Mouse (Mus musculus) forebrain, embryonic 16.5 days (tissue): ENCODE results near the gene Rdm1. TPM values are rescaled to one million over a fixed set of nuclear protein-coding genes. Genes with fewer than 3 reads are reported as not detected.

Source experiments
- ATAC-seq: fragments of 200-750 bp; cut with Nextera tagmentation; 2 replicates; pipeline ENCODE4 v1.8.0; 2017; ENCODE audit warnings: mild to moderate bottlenecking, moderate library complexity
- H3K27ac ChIP-seq: fragments of 300-500 bp; sonication (generic); 2 replicates; pipeline ENCODE4 v1.5.1; 2014; ENCODE audit warnings: low read length, control low read depth
- H3K27me3 ChIP-seq: fragments of 300-500 bp; sonication (generic); replicated peaks from 2 replicates; pipeline ENCODE4 v1.6.1; 2014; ENCODE audit warnings: low read length; ENCODE audit not compliant: control insufficient read depth, insufficient read depth
- H3K36me3 ChIP-seq: fragments of 300-500 bp; sonication (generic); 2 replicates; pipeline ENCODE4 v1.6.1; 2014; ENCODE audit not compliant: control insufficient read depth, insufficient read depth
- H3K4me1 ChIP-seq: fragments of 300-500 bp; sonication (generic); replicated peaks from 2 replicates; pipeline ENCODE4 v1.6.1; 2014; ENCODE audit warnings: low read length; ENCODE audit not compliant: control insufficient read depth, insufficient read depth
- H3K4me2 ChIP-seq: fragments of 300-500 bp; sonication (generic); 2 replicates; pipeline ENCODE4 v1.6.1; 2014; ENCODE audit warnings: mild to moderate bottlenecking, low read length, control low read depth
- H3K4me3 ChIP-seq: fragments of 300-500 bp; sonication (generic); replicated peaks from 2 replicates; pipeline ENCODE4 v1.5.1; 2014; ENCODE audit warnings: mild to moderate bottlenecking, low read length, control low read depth
- H3K9ac ChIP-seq: fragments of 300-500 bp; sonication (generic); replicated peaks from 2 replicates; pipeline ENCODE4 v1.6.1; 2014; ENCODE audit warnings: low read depth, low read length, control low read depth
- H3K9me3 ChIP-seq: fragments of 300-500 bp; sonication (generic); 2 replicates; pipeline ENCODE4 v1.6.1; 2016; ENCODE audit warnings: low read length; ENCODE audit not compliant: control insufficient read depth
- WGBS: fragments of 180-500 bp; shearing (Covaris S2); extraction: QIAGEN DNeasy Blood & Tissue Kit; methylation state at CpG from one replicate; pipeline ENCODE4 v1.1.7; 2014; 5-methylcytosine and 5-hydroxymethylcytosine counted together
- polyA plus RNA-seq: library from polyadenylated mRNA; unstranded; fragments of >200 nt; fragmentation: Nextera tagmentation; extraction: Ambion mirVana; gene quantifications from 2 replicates; pipeline ENCODE4 v1.2.1, GENCODE M21; 2015

The Rdm1 gene
- polyA plus RNA-seq, 1 experiment from 2014 or later = 21.9 TPM

DNA sequence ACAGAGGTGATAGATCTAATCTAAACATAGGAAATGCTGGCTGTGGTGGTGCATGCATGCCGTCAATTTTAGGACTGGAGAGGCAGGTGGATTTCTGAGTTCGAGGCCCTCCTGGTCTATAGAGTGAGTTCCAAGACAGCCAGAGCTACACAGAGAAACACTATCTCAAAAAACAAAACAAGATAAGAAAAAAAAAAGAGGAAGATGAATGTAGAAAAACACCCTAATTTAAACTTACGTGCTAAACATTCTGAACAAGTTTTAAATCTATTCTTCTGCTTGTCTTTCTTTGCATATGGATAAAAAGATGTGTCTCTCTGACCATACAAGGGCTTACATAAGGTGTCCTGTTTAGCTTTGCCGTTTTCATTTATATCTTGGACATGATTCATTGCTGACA, 44.3 kb downstream of the Rdm1 start:
- H3K9me3 ChIP-seq = no peaks in the 10 kb centered on the region
- no peak overlapping the region for H3K27ac ChIP-seq
- WGBS = 89% methylated on average over 4 of the region's 4 CpGs
- no peaks in the 10 kb centered on the region for H3K27me3 ChIP-seq
- H3K36me3 ChIP-seq = no peaks in the 10 kb centered on the region
- H3K4me2 ChIP-seq = no peak overlapping the region
- ATAC-seq = no peak
- H3K4me3 ChIP-seq = no peak overlapping the region
- H3K4me1 ChIP-seq = peaks cover 35% of the 10 kb centered on the region
- H3K9ac ChIP-seq = no peak overlapping the region

DNA sequence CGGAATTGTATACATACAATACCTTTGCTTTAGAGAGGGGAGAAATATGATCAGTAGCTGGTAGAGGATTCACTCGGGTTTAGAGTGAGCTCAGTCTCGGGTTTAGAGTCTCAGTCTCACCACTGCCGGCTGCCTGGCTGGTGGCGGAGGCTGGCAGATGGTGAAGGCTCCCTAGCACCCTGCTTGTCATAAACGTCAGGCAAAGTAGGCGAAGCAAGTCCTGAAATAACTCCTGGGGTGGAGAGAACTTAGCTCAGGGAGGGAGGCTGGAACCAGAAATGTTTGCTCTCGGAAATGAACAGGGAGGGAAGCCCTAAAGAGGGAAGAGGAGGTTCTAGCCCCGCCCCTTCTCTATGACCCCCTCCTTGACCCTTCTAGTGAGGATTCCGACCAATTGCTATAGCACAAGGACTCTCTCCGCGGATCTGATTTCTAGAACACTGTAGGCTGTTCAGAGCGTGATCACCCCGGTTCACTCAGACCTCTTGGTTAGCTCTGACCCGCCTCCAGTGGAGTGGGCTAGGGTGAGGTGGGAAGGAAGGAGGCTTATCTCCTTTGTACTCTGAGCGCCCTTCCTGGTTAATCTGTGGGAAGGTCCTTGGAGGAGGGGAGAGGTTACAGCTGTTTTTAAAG, 46.1 kb downstream of the Rdm1 start:
- Histone ChIP-seq H3K4me1 (peaks cover 18% of the 10 kb centered on the region), H3K36me3 (no peaks in the 10 kb centered on the region), H3K4me3 (no peak overlapping the region), H3K27ac (peak overlapping the region; percentile 3; the same call in 1 of the 2 replicates), H3K9ac (no peak overlapping the region), H3K9me3 (no peaks in the 10 kb centered on the region), H3K27me3 (no peaks in the 10 kb centered on the region), H3K4me2 (peak overlapping the region; percentile 14; the same call in 1 of the 2 replicates)
- 0 out of 2 replicates have a peak, but pooled peaks have one; percentile 43 for ATAC-seq
- 38% methylated on average over 16 of the region's 16 CpGs for WGBS

DNA sequence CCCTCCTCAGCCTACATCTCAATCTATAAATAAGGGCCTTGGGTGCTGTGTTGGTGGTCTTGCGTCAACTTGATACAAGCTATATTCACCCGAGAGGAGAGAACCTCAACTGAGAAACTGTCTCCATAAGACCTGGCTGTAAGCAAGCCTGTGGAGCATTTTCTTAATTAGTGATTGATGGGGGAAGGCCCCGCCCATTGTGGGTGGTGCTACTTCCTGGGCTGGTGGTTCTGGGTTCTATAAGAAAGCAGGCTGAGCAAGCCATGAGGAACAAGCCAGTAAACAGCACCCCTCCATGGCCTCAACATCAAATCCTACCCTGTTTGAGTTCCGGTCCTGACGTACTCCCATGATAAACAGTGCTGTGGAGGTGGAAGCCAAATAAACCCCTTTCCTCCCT, 47.1 kb downstream of the Rdm1 start:
- Histone ChIP-seq H3K4me1 (peaks cover 9% of the 10 kb centered on the region), H3K4me2 (no peak overlapping the region), H3K4me3 (no peak overlapping the region), H3K27ac (no peak overlapping the region), H3K27me3 (no peaks in the 10 kb centered on the region), H3K36me3 (no peaks in the 10 kb centered on the region), H3K9ac (no peak overlapping the region), H3K9me3 (no peaks in the 10 kb centered on the region)
- 89% methylated on average over 5 of the region's 5 CpGs for WGBS
- no peak for ATAC-seq

DNA sequence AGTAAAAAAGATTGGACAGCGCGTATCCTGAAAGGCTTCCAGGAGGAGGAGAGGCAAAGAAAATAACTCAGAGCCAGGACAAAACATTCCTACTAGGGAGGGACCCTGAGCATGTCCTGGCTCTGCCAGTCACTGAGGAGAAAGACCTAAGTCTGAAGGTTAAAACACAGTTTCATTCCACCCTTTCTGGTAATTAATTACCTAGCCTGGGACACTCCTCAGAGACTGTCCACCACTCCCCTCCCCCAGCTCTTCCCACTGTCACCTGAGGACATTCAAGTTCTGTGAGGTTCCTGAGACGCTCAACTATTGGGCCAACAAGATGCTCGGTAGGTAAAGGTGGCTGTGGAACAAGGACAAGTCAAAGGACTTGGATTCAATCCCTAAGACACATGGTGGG, 48.4 kb downstream of the Rdm1 start:
- Histone ChIP-seq H3K27ac (no peak overlapping the region), H3K4me3 (no peak overlapping the region), H3K27me3 (no peaks in the 10 kb centered on the region), H3K4me1 (peaks cover 8% of the 10 kb centered on the region), H3K9ac (no peak overlapping the region), H3K9me3 (no peaks in the 10 kb centered on the region), H3K4me2 (no peak overlapping the region), H3K36me3 (no peaks in the 10 kb centered on the region)
- ATAC-seq = no peak
- 89% methylated on average over 4 of the region's 4 CpGs for WGBS

DNA sequence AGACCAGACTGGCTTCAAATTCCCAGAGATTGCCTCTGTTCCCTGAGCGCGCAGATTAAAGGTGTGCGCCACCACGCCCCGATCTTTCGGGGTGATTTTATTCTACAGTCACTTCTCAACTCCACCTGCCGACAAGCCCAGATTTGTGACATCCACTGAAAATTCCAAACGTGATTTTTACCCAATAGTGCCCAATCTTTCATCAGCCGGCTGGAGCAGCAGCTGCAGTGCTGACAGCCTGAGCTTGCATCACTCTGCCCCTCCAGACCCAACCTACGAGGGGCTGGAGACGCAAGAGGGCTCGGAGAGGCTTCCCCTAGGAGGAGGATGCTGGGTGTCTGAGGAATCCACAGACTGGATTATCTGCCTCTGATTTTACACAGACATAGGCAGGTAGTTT, 50.7 kb downstream of the Rdm1 start:
- ATAC-seq = no peak
- no peak overlapping the region for H3K9ac ChIP-seq
- no peak overlapping the region for H3K4me2 ChIP-seq
- H3K9me3 ChIP-seq = no peaks in the 10 kb centered on the region
- peaks cover 19% of the 10 kb centered on the region for H3K4me1 ChIP-seq
- no peak overlapping the region for H3K27ac ChIP-seq
- H3K36me3 ChIP-seq = no peaks in the 10 kb centered on the region
- no peaks in the 10 kb centered on the region for H3K27me3 ChIP-seq
- no peak overlapping the region for H3K4me3 ChIP-seq
- 82% methylated on average over 12 of the region's 12 CpGs for WGBS

DNA sequence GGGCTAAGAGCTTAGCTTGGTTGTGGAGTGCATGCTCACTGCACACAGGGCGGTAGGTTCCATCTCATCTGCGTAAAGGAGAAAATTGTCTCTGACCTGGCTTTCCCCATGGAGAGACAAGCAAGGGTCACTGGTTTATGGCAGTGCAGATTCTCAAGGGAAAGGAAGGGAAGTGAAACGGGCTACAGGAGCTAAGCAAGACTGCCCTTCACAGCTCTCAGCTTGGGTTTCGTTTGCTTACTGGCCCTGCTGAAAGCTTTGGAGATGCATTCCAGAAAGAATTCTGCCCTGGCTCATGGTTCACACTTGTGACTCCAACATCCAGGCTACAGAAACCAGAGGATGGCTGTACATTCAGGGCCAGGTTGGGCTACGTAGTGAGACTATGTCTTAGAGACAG, 51.8 kb downstream of the Rdm1 start:
- no peak overlapping the region for H3K4me2 ChIP-seq
- no peak overlapping the region for H3K27ac ChIP-seq
- H3K4me3 ChIP-seq = no peak overlapping the region
- no peak overlapping the region for H3K9ac ChIP-seq
- peaks cover 13% of the 10 kb centered on the region for H3K4me1 ChIP-seq
- H3K36me3 ChIP-seq = no peaks in the 10 kb centered on the region
- H3K27me3 ChIP-seq = no peaks in the 10 kb centered on the region
- no peaks in the 10 kb centered on the region for H3K9me3 ChIP-seq
- ATAC-seq = no peak
- 82% methylated on average over 5 of the region's 5 CpGs for WGBS

DNA sequence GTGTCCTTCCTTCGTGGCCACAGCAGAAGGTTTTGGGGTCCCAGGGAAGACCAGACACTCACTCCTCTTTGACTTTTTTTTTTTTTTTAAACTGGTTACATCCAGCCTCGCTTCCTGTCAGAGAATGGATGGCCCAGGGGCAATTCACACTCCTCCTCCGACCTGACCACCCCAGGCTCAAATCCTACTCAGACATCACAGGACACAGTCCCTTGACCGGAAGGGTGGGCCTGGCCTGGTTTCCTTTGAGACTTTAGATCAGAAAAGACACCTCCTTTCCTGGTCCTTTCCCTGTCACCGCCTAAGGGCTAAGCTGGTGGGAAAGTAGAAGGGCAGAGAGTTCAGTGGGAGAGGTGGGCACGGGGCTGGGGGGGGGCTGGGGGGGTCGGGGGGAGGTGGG, 52.9 kb downstream of the Rdm1 start:
- WGBS = 61% methylated on average over 5 of the region's 7 CpGs
- peaks cover 13% of the 10 kb centered on the region for H3K4me1 ChIP-seq
- no peaks in the 10 kb centered on the region for H3K36me3 ChIP-seq
- H3K9ac ChIP-seq = no peak overlapping the region
- no peak for ATAC-seq
- H3K9me3 ChIP-seq = no peaks in the 10 kb centered on the region
- H3K27ac ChIP-seq = no peak overlapping the region; the same call in 1 of the 2 replicates
- H3K4me2 ChIP-seq = no peak overlapping the region
- no peaks in the 10 kb centered on the region for H3K27me3 ChIP-seq
- H3K4me3 ChIP-seq = no peak overlapping the region

DNA sequence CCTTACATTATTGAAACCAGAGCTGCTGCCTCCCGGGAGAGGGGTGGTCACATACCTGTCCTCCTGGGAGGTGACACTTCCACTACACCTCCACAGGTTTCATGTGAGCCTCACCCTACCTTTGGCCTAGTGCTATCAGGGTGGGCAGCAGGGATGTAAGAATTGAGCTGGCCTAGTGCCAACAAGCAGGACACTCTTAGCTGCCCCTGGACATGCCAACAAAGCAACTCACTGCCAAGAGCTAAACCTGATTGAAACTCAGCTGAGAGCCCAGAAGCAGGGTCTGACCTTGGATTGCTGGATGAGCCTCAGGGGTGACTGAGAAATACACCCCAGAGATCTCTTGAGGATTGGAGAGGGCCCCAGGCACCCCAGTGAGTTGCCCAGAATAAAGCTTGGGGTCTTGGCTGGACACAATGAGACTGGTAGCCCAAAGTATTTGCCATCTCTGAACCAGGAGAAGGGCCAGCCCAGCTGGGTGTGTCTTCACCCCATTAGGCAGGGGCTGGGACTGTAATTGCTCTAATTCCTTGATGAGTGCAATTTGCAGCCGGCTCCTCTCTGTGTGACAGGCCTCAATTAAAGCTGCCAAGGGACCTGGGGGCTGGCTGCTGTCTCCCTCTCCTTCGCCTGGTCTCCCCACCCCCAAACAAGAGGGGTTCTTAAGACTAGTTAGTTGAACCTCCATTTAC, 53.8 kb downstream of the Rdm1 start:
- ATAC-seq = peak; percentile 84
- Histone ChIP-seq H3K4me3 (no peak overlapping the region), H3K4me2 (no peak overlapping the region), H3K4me1 (peaks cover 13% of the 10 kb centered on the region), H3K27ac (peak overlapping the region; percentile 77), H3K27me3 (no peaks in the 10 kb centered on the region), H3K9ac (no peak overlapping the region; the same call in 1 of the 2 replicates), H3K9me3 (no peaks in the 10 kb centered on the region), H3K36me3 (no peaks in the 10 kb centered on the region)
- WGBS = 22% methylated on average over 3 of the region's 3 CpGs

DNA sequence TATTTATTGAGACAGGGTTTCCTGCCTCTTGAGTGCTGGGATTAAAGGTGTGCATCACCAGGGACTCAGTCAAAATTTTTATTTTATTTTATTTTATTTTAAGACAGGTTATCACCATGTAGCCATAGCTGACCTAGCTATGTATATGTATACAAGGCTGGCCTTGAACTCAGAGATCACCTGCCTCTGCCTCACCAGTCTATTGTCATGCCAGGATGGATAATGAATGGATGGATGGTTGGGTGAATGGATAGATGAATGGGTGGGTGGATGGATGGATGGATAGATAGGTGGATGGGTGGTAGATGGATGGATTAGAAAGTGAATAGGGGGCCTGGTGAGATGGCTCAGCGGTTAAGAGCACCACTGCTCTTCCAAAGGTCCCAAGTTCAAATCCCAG, 55.0 kb downstream of the Rdm1 start:
- Histone ChIP-seq H3K4me2 (no peak overlapping the region), H3K27ac (peak overlapping the region; percentile 77), H3K36me3 (no peaks in the 10 kb centered on the region), H3K9ac (no peak overlapping the region), H3K4me1 (peaks cover 17% of the 10 kb centered on the region), H3K4me3 (no peak overlapping the region), H3K27me3 (no peaks in the 10 kb centered on the region), H3K9me3 (no peaks in the 10 kb centered on the region)
- WGBS = 91% methylated on average over 1 of the region's 1 CpGs
- no peak for ATAC-seq
